Mouse (Mus musculus) right cerebral cortex, postnatal 4 days (tissue): Measurements from ENCODE around the gene Vegfc.

Experiments
- DNase-seq: peaks from one replicate; pipeline ENCODE4 v3.0.0-alpha.2; 2022

Gene Vegfc

GRCm38 (mm10) chr8:54216250-54216649 lies 138.8 kb downstream of the Vegfc start:
- DNase-seq: no peak

DNA sequence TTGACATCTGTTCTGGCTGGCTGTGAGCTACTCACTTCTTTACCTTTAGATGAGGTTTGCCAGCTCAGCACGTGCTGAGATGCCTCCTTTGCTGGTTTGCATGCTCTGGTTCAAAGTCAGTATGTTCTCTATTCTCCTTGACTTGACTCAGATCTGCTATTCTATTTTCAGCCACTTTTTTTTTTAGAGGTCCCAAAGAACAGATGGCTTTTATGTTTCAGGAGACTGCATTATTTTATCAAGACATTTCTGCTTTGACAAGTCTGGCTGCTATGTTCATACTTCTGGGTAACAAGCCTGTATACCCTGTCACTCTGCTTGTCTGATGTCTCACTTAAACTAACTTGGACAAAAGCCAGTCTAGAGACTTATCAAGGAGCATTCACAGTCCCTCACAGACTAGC lies 151.4 kb downstream of the Vegfc start:
- DNase-seq: no peak

DNA sequence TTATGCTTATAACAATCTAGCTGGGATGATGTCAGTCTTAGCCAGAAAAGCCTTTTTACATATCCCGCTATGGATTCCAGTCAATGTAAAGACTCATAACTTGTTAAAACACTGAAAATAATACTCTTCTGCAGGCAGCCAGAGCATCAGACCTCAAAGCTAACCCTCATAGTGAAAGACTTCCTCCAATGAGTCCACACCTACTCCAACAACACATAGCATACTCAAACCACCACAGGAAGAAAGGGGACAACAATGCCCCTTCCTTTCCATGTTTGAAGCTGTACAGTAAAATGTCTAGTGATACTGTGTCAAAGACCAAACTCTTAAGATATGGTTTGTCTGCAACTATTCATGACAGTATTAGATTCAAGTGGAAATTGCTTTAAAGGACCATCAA lies 153.2 kb downstream of the Vegfc start:
- no peak for DNase-seq

DNA sequence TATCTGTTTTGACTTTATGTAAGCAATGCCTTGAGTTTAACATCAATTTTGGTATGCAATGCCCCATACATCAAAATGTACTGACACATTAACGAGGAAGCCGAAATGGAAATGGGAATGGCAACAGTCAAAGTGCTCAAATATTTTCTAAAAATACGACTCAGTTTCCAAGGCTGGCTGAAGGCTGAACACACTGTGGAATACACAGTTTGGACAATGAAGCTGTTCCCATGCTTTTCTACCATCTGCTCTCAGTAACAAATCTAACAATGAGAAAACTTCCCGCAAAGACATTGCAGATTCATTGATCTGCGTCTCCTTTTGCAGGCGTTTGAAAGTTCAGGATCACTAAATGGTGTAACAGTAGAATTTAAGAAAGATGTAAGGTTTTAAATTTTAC lies 155.9 kb downstream of the Vegfc start:
- no peak for DNase-seq
